Mouse (Mus musculus) stomach, postnatal 0 days (tissue): ENCODE data around the gene Usf1. TPM values are rescaled to one million over a fixed set of nuclear protein-coding genes. Genes with fewer than 3 reads are reported as not detected.

Experiments
- ATAC-seq: fragments of 200-750 bp; cut with Nextera tagmentation; 2 replicates; pipeline ENCODE4 v1.8.0; 2017; ENCODE audit not compliant: low FRiP score, low TSS enrichment
- DNase-seq: peaks from one replicate; pipeline ENCODE4 v3.0.0-alpha.2; 2016; ENCODE audit warnings: low spot score
- H3K27ac ChIP-seq: fragments of 300-500 bp; sonication (generic); replicated peaks from 2 replicates; pipeline ENCODE4 v1.5.1; 2014; ENCODE audit warnings: mild to moderate bottlenecking, control low read depth
- H3K27me3 ChIP-seq: fragments of 300-500 bp; sonication (generic); 2 replicates; pipeline ENCODE4 v1.6.1; 2014; ENCODE audit warnings: low read length; ENCODE audit not compliant: control insufficient read depth, insufficient read depth
- H3K36me3 ChIP-seq: fragments of 300-500 bp; sonication (generic); 2 replicates; pipeline ENCODE4 v1.6.1; 2014; ENCODE audit warnings: low read length, mixed read lengths; ENCODE audit not compliant: control insufficient read depth, insufficient read depth
- H3K4me1 ChIP-seq: fragments of 300-500 bp; sonication (generic); replicated peaks from 2 replicates; pipeline ENCODE4 v1.6.1; 2014; ENCODE audit warnings: antibody characterized with exemption; ENCODE audit not compliant: control insufficient read depth, insufficient read depth
- H3K4me2 ChIP-seq: fragments of 300-500 bp; sonication (generic); replicated peaks from 2 replicates; pipeline ENCODE4 v1.6.1; 2014; ENCODE audit warnings: low read depth, mild to moderate bottlenecking, control low read depth, moderate library complexity
- H3K4me3 ChIP-seq: fragments of 300-500 bp; sonication (generic); 2 replicates; pipeline ENCODE4 v1.5.1; 2014; ENCODE audit warnings: low read depth, low read length, control low read depth
- H3K9ac ChIP-seq: fragments of 300-500 bp; sonication (generic); 2 replicates; pipeline ENCODE4 v1.6.1; 2014; ENCODE audit warnings: mild to moderate bottlenecking, low read length, control low read depth, mixed read lengths
- H3K9me3 ChIP-seq: fragments of 300-500 bp; sonication (generic); 2 replicates; pipeline ENCODE4 v1.6.1; 2016; ENCODE audit warnings: low read length; ENCODE audit not compliant: control insufficient read depth
- CTCF ChIP-seq: IDR thresholded peaks from 2 replicates; pipeline ENCODE4 v1.5.1; 2016; ENCODE audit warnings: antibody characterized with exemption, low read depth, mild to moderate bottlenecking, moderate library complexity
- EP300 ChIP-seq: optimal IDR thresholded peaks from 2 replicates; pipeline ENCODE3; 2016; ENCODE audit warnings: antibody characterized with exemption
- WGBS: fragments of 180-500 bp; shearing (Covaris S2); extraction: QIAGEN DNeasy Blood & Tissue Kit; methylation state at CpG from one replicate; pipeline ENCODE4 v1.1.7; 2014; 5-methylcytosine and 5-hydroxymethylcytosine counted together
- polyA plus RNA-seq: library from polyadenylated mRNA; unstranded; fragments of >200 nt; fragmentation: Nextera tagmentation; extraction: Ambion mirVana; gene quantifications from 2 replicates; pipeline ENCODE4 v1.2.1, GENCODE M21; 2015

The Usf1 gene
- polyA plus RNA-seq, 1 experiment from 2014 or later = 39.1 TPM

DNA sequence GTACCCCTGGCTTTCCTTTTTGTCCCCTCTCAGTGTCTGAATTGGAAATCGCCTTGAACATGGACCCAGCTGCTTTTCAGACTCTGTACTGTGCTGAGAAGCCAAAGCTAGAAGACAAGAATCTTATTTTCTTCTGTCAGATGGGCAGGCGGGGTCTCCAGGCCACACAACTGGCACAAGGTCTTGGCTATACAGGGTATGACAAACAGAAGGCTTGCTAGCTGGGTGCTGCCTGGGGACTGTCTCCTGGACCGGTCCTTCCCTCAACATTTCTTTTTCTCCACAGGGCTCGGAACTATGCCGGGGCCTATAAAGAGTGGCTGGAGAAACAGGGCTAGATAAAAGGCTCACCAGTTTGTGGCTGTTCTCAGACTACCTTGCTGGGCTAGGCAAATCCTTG, 8.8 kb downstream of the Usf1 start:
- ATAC-seq (no peak), DNase-seq (no peak)
- TF ChIP-seq EP300 = no peak
- TF ChIP-seq CTCF = no peak
- no peak overlapping the region for H3K4me3 ChIP-seq
- H3K9ac ChIP-seq = no peak overlapping the region
- H3K27me3 ChIP-seq = no peaks in the 10 kb centered on the region
- no peaks in the 10 kb centered on the region for H3K9me3 ChIP-seq
- WGBS = 78% methylated on average over 5 of the region's 5 CpGs
- H3K4me1 ChIP-seq = 0 out of 2 replicates have a peak, but pooled peaks cover under 1% of the 10 kb centered on the region
- no peak overlapping the region for H3K27ac ChIP-seq
- peaks cover 15% of the 10 kb centered on the region for H3K36me3 ChIP-seq
- H3K4me2 ChIP-seq = no peak overlapping the region

DNA sequence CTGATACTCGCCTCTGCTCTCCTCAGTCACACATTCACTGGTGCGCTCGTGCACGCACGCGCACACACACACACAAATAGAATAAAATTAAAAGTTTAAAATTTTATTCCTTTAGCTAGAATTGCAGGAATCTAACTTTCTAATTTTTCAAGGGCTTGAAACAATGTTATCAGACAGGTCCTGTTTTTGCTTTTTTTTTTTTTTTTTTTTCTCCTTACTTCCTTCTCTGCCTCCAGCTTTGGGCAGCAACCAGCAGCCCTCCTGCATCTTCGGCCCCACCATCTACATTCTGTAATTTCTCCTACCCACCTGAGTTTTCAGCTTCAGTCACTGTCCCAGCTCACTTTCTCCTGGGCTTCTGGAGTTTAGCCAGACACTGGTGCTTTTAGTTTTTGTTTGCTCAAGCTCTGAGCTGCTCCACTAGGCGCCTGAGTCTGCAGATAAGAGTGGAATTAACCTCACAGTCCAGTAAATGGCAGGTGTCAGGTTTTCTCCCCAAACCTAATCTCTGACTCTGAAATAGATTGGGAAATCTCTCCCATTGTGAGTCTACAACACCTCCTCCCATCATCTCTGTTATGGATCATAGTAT, 11.5 kb downstream of the Usf1 start:
- ATAC-seq (peak; percentile 14; the same call in 1 of the 2 replicates), DNase-seq (peak; percentile 38)
- peaks cover 8% of the 10 kb centered on the region for H3K36me3 ChIP-seq
- TF ChIP-seq CTCF = no peak
- no peak for TF ChIP-seq EP300
- H3K27me3 ChIP-seq = no peaks in the 10 kb centered on the region
- H3K4me3 ChIP-seq = no peak overlapping the region
- H3K9ac ChIP-seq = no peak overlapping the region
- H3K4me2 ChIP-seq = no peak overlapping the region
- H3K4me1 ChIP-seq = 0 out of 2 replicates have a peak, but pooled peaks cover 4% of the 10 kb centered on the region
- 71% methylated on average over 8 of the region's 8 CpGs for WGBS
- H3K27ac ChIP-seq = no peak overlapping the region
- H3K9me3 ChIP-seq = no peaks in the 10 kb centered on the region

DNA sequence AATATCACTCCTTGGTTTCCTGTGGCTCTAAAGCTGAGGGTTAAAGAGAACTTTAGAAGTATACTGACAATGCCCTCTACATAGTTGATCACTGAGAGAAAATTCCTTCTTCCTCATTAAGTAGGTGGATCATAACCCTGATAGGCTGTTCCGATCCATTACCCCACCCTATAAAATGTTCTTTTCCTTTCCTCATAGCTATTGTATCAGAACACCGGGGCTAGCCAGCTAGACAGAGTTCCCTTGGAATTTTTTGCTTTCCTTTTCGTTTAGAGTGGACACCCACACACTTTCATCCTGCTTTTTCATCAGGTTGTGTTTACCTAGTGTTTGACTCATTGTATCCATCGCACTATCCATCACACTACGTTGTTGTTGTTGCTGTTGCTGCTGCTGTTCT, 13.5 kb downstream of the Usf1 start:
- H3K36me3 ChIP-seq = peaks cover 2% of the 10 kb centered on the region; the same call in 1 of the 2 replicates
- ATAC-seq (peak; percentile 27; the same call in 1 of the 2 replicates), DNase-seq (no peak)
- H3K9ac ChIP-seq = no peak overlapping the region
- 31% methylated on average over 5 of the region's 5 CpGs for WGBS
- no peak overlapping the region for H3K4me3 ChIP-seq
- no peaks in the 10 kb centered on the region for H3K9me3 ChIP-seq
- H3K27ac ChIP-seq = no peak overlapping the region; the same call in 1 of the 2 replicates
- H3K4me2 ChIP-seq = no peak overlapping the region
- no peak for TF ChIP-seq EP300
- TF ChIP-seq CTCF = no peak
- H3K27me3 ChIP-seq = no peaks in the 10 kb centered on the region
- H3K4me1 ChIP-seq = 0 out of 2 replicates have a peak, but pooled peaks cover 4% of the 10 kb centered on the region

DNA sequence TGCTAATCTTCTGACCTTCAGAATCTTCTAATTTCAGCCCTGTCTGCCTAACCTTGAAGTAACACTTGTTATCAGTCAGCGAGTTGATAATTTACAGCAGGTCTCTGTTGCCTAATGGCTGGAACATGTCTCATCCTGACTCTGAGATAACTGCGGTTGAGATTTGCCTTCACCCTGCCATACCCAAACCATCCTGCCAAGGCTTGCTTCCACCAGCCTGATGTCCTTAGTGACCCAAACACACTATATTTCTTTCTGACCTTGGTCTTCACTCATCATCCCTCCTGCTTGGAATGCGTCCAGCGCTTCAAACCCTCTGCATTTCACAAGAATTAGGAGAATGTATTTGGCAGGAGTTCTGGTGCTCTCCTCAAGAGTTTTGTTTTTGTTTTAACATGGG, 14.0 kb downstream of the Usf1 start:
- DNase-seq = no peak
- Histone ChIP-seq H3K27me3 (no peaks in the 10 kb centered on the region), H3K4me2 (no peak overlapping the region), H3K4me3 (no peak overlapping the region), H3K36me3 (no peaks in the 10 kb centered on the region), H3K4me1 (0 out of 2 replicates have a peak, but pooled peaks cover 4% of the 10 kb centered on the region), H3K27ac (no peak overlapping the region; the same call in 1 of the 2 replicates), H3K9me3 (no peaks in the 10 kb centered on the region), H3K9ac (no peak overlapping the region)
- 28% methylated on average over 4 of the region's 4 CpGs for WGBS
- ATAC-seq = peak; percentile 62; the same call in 1 of the 2 replicates
- TF ChIP-seq CTCF (no peak), EP300 (no peak)

DNA sequence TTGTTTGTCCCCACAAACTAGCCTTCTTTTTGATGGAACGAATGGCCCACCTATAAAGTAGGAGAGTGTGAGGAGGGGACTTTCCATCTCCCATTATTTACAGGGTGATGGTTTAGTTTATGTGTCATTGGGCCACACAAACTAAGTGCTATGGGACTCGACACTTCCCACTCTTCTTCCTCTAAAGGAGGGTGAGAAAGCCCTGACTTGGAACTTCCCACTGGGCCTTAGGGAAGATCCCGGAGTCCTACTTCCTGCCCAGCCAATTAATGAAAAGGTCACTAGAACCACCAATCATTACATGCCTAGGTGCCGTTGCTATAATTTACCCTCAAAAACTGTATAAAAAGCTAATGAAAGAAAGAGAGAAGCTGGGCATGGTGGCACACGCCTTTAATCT, 21.0 kb downstream of the Usf1 start:
- H3K27ac ChIP-seq = no peak overlapping the region
- WGBS = 76% methylated on average over 5 of the region's 5 CpGs
- no peaks in the 10 kb centered on the region for H3K4me1 ChIP-seq
- H3K36me3 ChIP-seq = no peaks in the 10 kb centered on the region
- no peak for DNase-seq
- ATAC-seq = no peak
- TF ChIP-seq CTCF (no peak), EP300 (no peak)
- no peaks in the 10 kb centered on the region for H3K27me3 ChIP-seq
- H3K4me2 ChIP-seq = no peak overlapping the region
- no peak overlapping the region for H3K4me3 ChIP-seq
- H3K9ac ChIP-seq = no peak overlapping the region
- H3K9me3 ChIP-seq = no peaks in the 10 kb centered on the region

DNA sequence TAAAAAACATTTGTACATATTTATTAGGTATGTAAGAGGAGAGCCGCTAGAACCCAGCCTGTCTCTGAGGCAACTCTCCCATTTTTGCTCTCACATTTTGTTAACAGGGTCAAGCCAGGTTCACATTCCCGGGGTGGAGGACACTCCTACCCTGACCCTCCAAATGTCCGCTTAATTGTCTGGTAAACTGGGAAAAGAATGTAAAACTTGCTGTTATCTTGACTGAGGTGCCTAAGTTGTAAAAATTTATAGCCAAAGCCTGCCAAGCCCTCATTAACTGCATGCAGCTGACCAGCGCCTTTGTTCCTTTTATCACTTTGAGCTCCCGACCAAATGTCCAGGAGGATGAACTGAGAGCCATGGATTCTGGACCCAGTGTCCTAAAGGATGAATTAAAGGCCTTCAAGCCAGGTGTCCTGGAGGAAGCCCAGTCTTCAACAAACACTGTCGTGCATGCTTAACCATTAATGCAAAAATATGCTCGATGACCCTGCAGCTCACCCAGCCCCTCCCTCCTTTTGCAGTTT, 24.2 kb downstream of the Usf1 start:
- no peak for ATAC-seq
- H3K36me3 ChIP-seq = no peaks in the 10 kb centered on the region
- WGBS = 31% methylated on average over 7 of the region's 7 CpGs
- no peak overlapping the region for H3K4me3 ChIP-seq
- H3K9me3 ChIP-seq = no peaks in the 10 kb centered on the region
- no peak overlapping the region for H3K9ac ChIP-seq
- no peak overlapping the region for H3K27ac ChIP-seq
- no peak for DNase-seq
- no peaks in the 10 kb centered on the region for H3K27me3 ChIP-seq
- H3K4me2 ChIP-seq = no peak overlapping the region
- TF ChIP-seq EP300 (no peak), CTCF (no peak)
- peaks cover 4% of the 10 kb centered on the region; the same call in 1 of the 2 replicates for H3K4me1 ChIP-seq
